Mouse (Mus musculus) spleen, postnatal 4 days (tissue): ENCODE measurements around the gene Rsg1.

ENCODE experiments used
- DNase-seq, 2 experiments: peaks; one replicate each; pipeline ENCODE4 v3.0.0; 2022; ENCODE audit warnings: low spot score in 2 of 2

Rsg1 gene

DNA sequence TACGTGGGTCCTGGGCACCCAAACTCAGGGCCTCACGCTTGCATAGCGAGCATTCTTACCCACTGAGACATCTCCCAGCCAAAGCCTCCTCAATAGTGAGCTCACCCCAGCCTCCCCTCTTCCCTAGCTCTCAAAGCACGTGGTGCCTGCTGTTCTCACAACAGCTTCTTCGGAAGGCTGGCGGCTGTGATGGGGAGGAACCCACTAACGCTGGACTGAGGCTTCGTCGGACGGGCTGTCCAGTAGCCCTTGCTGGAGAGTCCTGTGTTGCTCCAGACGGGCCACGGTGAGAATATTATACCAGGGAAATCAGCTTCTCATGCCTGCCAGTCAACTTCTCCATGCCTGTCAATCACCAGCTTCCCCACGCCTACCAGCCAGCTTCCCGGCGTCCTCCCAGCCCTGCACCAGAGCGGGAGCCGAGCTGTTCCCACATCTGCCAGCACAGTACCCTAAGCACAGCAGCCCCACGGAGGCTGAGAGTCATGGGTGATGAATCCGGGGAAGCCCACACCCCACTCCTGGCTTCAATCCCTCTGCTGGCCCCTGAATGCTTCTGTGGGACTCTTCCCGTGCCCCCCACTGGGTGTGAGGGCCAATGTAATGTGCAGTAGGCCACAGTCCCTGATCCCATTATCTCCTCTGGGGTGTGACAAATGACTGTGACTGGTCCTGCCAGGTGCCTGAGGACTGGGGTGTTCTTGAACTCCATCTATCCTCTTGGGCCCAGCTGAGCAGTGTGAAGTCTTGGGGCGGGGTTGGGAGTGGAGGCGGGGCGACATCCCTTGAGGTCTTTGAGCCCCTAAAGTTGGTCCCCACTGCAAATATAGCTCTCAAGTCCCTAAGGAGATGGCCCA is 61.0 kb downstream of the Rsg1 start:
- DNase-seq, result no peak
